Mouse (Mus musculus) CD4-positive, CD25-positive, alpha-beta regulatory T cell, adult 9 weeks (primary cell): ENCODE data around the gene A630095E13Rik. TPM values are rescaled to one million over a fixed set of nuclear protein-coding genes. Genes with fewer than 3 reads are reported as not detected.

Experiments used
- polyA plus RNA-seq: library from polyadenylated mRNA; unstranded; fragments of 100-300 nt; shearing (Covaris generic); gene quantifications from one replicate; pipeline ENCODE4 v1.2.1, GENCODE M21; 2017

Gene A630095E13Rik
- polyA plus RNA-seq = not detected

GRCm38 (mm10) chr9:36643276-36643675, at the start of gene A630095E13Rik:
Gene A630095E13Rik (minus strand): TSS chr9:36643376.

GRCm38 (mm10) chr9:36692920-36693319, 49.7 kb upstream of the A630095E13Rik start, which contains the start of gene Acrv1:
Gene Acrv1 (plus strand): TSS chr9:36693220.

Other genes with a start within 250 kb of the A630095E13Rik start
- gene Gm7257, start 211.5 kb downstream of the A630095E13Rik start, polyA plus RNA-seq = not detected
- not detected for gene Gm9513, start 167.7 kb downstream of the A630095E13Rik start, polyA plus RNA-seq
- gene Gm5615, start 101.4 kb downstream of the A630095E13Rik start, polyA plus RNA-seq = not detected
- not detected for gene Gm17689, start 60.7 kb downstream of the A630095E13Rik start, polyA plus RNA-seq
- gene Acrv1, start 49.8 kb upstream of the A630095E13Rik start, polyA plus RNA-seq = 0.09 TPM
- gene Chek1, start 83.7 kb upstream of the A630095E13Rik start, polyA plus RNA-seq = 3.3 TPM
- 278 TPM for gene Stt3a, start 124.3 kb upstream of the A630095E13Rik start, polyA plus RNA-seq
- 12.5 TPM for gene Ei24, start 154.0 kb upstream of the A630095E13Rik start, polyA plus RNA-seq
- gene Fez1, start 178.5 kb upstream of the A630095E13Rik start, polyA plus RNA-seq = not detected